Mouse (Mus musculus): ENCODE data around the gene Nsl1.

DNA sequence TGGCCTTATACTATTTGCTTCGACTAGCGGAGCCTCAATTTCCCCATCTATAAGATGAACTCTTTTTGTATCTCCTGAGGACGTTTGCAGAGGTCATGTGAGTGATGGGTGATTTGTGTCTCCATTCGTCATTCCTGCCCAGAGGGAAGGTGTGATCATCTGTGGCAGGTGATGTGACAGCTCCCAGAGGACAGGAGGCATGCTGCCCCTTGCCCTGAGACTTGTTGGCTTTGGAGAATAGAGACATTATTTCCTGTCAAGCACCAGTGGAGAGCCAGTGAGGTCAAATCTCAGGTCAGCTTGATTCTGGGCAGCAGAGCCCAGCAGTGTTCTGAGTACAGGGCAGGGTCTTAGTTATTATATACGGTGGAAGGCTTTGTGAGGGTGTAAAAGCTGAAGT lies 36.3 kb downstream of the Nsl1 start:
- TF ChIP-seq CTCF (IDR thresholded peaks at IDR 0.05; ENCODE audit: control insufficient read depth, insufficient read depth, insufficient replicate concordance, low read depth, low read length) (no peak), POLR2A (IDR thresholded peaks at IDR 0.05; ENCODE audit: control insufficient read depth, low read depth, low read length) (no peak)
